Mouse (Mus musculus) duodenum, adult 2 months (tissue): ENCODE results near the gene Gm12216. TPM values are rescaled to one million over a fixed set of nuclear protein-coding genes. Genes with fewer than 3 reads are reported as not detected.

Experiments used
- polyA plus RNA-seq: library from polyadenylated mRNA; depleted of rRNA; stranded (reverse); fragments of >200 nt; gene quantifications from 2 replicates; pipeline ENCODE4 v1.2.3, GENCODE M21; 2012; ENCODE audit warnings: low replicate concordance; rRNA removed

Gm12216 gene
- 6.2 and 8.9 TPM in 2 replicates for polyA plus RNA-seq

DNA sequence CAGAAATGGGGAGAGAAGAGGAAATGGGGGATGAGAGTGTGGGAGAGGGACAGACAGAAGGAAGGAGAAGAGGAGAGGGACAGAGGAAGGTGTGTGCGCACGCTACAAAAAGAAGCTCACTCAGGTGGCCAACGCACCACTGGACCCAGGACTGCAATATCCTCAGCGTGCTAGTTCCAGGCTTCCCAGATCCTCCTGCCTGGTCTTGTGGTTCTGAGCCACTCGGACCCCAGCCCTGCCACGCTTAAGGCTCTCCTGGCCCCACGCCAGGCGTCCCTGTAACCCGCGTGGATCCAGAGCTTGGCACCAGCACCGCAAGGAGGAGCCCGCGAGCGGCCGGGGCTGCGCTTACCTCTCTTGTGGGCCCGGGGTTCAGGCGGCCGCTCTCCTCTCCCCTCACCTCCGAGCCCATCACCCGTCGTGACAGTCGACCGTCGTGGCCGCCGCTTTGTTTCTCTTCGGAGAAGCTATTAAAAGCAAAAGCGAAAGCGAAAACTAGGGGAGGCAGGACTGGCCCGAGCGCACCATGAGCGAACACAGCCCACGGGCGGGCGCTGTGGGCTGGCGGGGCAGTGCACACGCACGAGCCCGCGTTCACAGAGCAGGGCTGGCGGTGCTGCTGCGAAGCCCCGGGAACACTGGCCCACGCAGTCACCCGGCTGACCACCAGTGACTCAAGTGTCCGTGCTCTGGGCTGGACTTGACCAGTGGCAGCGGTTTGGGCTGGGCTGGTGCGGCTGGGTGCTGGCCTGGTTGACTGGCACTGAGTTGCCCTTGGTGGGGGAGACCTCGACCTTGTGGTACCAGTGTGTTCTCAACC, at the start of gene Gm12216:
Gene Gm12216, minus strand, starts transcription at position 496 of the 820 bp plus-strand sequence.

DNA sequence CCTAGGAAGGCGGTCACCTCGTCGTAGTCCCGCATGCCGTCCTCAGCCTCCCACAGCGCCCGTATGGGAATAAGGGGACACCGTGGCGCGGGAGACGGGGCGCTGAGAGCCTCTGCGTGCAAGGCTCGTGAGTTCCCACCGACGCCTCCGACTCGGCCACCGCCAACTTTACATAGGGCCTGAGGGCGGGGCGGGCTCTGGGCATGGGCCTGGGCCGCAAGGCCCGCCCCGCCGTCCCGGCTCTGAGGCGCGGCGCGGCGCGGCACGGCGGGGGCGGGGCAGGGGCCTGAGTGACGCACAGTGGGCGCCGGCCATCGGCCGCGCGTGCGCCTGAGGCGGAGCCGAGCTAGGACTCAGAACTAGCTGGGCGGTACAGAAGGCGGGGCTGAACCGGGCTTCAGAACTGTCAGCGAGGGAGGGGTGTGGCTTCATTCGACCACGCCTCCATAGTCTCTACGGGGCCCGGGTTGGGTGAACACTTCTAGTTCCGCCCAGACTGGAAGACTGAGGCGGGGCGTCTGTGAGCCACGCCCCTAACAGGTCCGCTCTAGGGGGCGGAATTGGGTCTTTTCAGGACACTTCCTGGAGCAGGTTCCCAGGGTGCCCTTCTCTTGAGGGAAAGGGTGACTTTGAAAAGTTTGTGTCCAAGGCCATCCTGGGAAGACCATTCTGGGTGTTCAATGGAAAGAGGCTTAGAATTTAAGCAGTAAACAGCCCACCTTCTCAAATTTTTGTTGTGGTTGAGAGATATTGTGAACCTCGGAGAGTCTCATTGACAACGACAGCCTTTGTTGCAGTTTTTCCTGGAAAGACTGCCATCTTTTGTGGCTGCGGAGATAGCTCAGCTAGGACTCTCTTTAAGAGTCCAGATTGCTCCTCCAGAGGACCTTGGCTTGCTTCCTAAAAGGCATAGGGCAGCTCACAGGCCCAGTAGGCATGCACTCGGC, 32.7 kb upstream of the Gm12216 start, which contains the start of gene Slc22a5:
Gene Slc22a5, minus strand, starts transcription at position 156 of the 947 bp plus-strand sequence.

DNA sequence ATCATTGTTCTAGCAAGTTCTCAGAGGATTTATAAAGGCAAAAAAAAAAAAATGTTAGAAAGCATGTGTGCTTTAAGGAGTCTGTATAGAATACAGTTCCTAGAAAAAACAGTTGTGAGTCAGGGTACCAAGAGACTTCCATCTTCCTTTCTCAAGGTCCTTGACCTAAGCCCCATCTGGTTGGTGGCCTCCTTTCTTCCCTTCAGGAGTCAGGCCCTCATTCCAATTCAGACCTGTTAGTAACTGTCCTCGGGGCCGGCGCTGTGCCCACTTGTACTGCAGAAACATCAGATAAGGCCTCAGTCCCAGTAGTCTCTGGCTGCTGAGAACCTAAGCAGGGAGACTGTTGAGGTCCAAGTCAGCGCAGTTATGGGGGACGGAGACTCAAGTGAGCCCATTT, 86.0 kb downstream of the Gm12216 start, which contains the start of gene Gm17334:
Gene Gm17334, minus strand, starts transcription at position 101 of the 400 bp plus-strand sequence.

DNA sequence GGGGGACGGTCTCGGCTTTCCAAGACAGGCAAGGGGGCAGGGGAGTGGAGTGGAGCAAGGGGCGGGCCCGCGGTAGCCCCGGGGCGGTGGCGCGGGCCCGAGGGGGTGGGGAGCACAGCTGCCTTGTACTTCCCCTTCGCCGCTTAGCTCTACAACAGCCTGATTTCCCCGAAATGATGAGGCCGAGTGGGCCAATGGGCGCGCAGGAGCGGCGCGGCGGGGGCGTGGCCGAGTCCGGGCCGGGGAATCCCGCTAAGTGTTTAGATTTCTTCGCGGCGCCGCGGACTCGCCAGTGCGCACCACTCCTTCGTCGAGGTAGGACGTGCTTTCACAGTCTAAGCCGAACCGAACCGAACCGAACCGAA, 89.3 kb downstream of the Gm12216 start, which contains the start of gene Irf1:
Gene Irf1, plus strand, starts transcription at position 255 of the 365 bp plus-strand sequence.

Other genes with a start within 250 kb of the Gm12216 start
- gene Il4, start 240.6 kb downstream of the Gm12216 start, polyA plus RNA-seq = 0.39 TPM in 1 of 2 replicates, not detected in the other
- gene Il13, start 224.6 kb downstream of the Gm12216 start, polyA plus RNA-seq = not detected in 2 replicates
- 1.8 and 2.0 TPM in 2 replicates for gene Rad50, start 151.9 kb downstream of the Gm12216 start, polyA plus RNA-seq
- not detected in 2 replicates for gene Il5, start 138.5 kb downstream of the Gm12216 start, polyA plus RNA-seq
- gene Irf1, start 89.2 kb downstream of the Gm12216 start, polyA plus RNA-seq = 145 and 175 TPM in 2 replicates
- 0.60 and 2.3 TPM in 2 replicates for gene Gm17334, start 86.1 kb downstream of the Gm12216 start, polyA plus RNA-seq
- gene Slc22a5, start 32.4 kb upstream of the Gm12216 start, polyA plus RNA-seq = 37.1 and 42.9 TPM in 2 replicates
- 5.0 and 6.6 TPM in 2 replicates for gene Slc22a21, start 121.1 kb upstream of the Gm12216 start, polyA plus RNA-seq
- 6.5 and 21.1 TPM in 2 replicates for gene Slc22a4, start 168.8 kb upstream of the Gm12216 start, polyA plus RNA-seq
- 13.7 and 17.0 TPM in 2 replicates for gene Pdlim4, start 209.8 kb upstream of the Gm12216 start, polyA plus RNA-seq
- 1.6 and 2.6 TPM in 2 replicates for gene P4ha2, start 240.8 kb upstream of the Gm12216 start, polyA plus RNA-seq